ENCODE assay signal across 8 mouse cellular contexts in the genomic region with DNA sequence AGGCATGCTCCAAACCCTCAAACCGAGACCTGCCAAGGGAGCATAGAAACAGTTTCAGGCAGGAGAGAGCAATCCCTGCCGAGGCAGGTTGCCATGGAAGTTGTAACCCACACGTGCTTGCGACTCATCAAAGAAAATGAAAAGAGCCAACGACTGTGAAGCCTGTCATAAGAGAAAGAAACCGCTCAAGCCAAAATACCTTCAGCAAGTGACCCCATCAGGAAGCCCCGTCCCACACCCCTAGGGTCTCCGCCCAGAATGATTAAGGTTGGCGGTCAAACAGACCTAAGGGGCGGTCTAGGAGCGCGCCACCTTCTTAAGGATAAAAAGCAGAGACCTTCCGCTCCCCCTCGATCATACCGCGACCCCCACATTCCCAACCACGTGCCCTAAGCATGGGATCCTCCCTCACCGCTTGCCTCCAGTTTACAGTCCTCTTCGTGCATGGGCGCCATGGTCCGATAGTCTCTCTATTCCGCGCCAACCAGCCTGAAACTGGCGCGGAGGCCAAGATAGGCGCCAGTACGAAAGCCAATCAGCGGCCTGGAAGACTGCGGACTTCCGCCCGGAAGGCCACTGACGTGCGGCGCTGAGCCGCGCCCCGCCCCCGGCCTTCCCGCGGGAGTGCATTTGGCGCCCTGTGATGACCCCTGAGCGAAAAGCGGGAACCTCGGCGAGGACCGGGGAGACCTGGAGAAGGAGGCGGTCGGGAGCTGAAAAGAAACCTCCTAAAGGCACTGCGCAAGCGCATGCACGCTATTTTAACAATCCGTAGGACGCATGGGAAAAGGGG. TPM values are rescaled to one million over a fixed set of nuclear protein-coding genes. Genes with fewer than 3 reads are reported as not detected.
A peak's percentile ranks its signal among the peaks of the same experiment; 100 is the strongest.
DNase-seq lines count a peak whose midpoint lies in the region; ATAC-seq and TF ChIP-seq lines count a peak whose summit lies in the region.

Gene Pola1, minus strand, starts transcription at position 499 of the 793 bp plus-strand sequence.

- peak within 1 kb of the TSS; percentile 66 for H3K27ac ChIP-seq in embryonic facial prominence, embryonic 13.5 days
- H3K27ac ChIP-seq in limb, embryonic 14.5 days (replicated peaks; ENCODE audit: low read depth, low read length): peak within 1 kb of the TSS; percentile 56
- peak within 1 kb of the TSS; percentile 32; the same call in 1 of the 2 replicates for H3K27ac ChIP-seq in midbrain, postnatal 0 days (ENCODE audit: low read depth, low read length)

- H3K4me2 ChIP-seq in embryonic facial prominence, embryonic 13.5 days: peak within 1 kb of the TSS; percentile 58
- H3K4me2 ChIP-seq in limb, embryonic 14.5 days (replicated peaks; ENCODE audit: low read depth, low read length, severe bottlenecking): peak within 1 kb of the TSS; percentile 53
- peak within 1 kb of the TSS; percentile 55 for H3K4me2 ChIP-seq in midbrain, postnatal 0 days (ENCODE audit: low read depth, low read length, poor library complexity, severe bottlenecking)

- no peak for TF ChIP-seq CTCF in midbrain, postnatal 0 days (IDR thresholded peaks at IDR 0.05)

- TF ChIP-seq POLR2A in limb, embryonic 14.5 days (IDR thresholded peaks at IDR 0.05; ENCODE audit: borderline replicate concordance, extremely low read depth, insufficient read depth, insufficient read length): 0 out of 2 replicates have a peak, but pooled peaks have one; percentile 33

- no peaks in the 10 kb centered on the region for H3K36me3 ChIP-seq in embryonic facial prominence, embryonic 13.5 days
- H3K36me3 ChIP-seq in limb, embryonic 14.5 days (ENCODE audit: control insufficient read depth, insufficient read depth, low read length): no peaks in the 10 kb centered on the region
- H3K36me3 ChIP-seq in midbrain, postnatal 0 days (ENCODE audit: insufficient read depth, low read length): no peaks in the 10 kb centered on the region

- peak; percentile 98 for DNase-seq in 3134 (ENCODE audit: extremely low read depth, insufficient read length, low spot score)
- peak; percentile 88 to 90 for DNase-seq in adrenal gland, postnatal 36 days
- DNase-seq in heart, adult 8-10 months (ENCODE audit: low spot score): peak; percentile 86
- peak; percentile 89 for DNase-seq in kidney, adult 9 months
- peak; percentile 75 for DNase-seq in limb, embryonic 14.5 days (ENCODE audit: low spot score)
- peak; percentile 89 for DNase-seq in midbrain, postnatal 0 days (ENCODE audit: low spot score)
- DNase-seq in spleen, postnatal 14 days (ENCODE audit: low spot score in 2 of 2): peak; percentile 54 to 63

- peak within 1 kb of the TSS; percentile 55 for H3K4me3 ChIP-seq in embryonic facial prominence, embryonic 13.5 days
- H3K4me3 ChIP-seq in limb, embryonic 14.5 days (replicated peaks; ENCODE audit: low read length): peak within 1 kb of the TSS; percentile 48
- peak within 1 kb of the TSS; percentile 54 for H3K4me3 ChIP-seq in midbrain, postnatal 0 days (ENCODE audit: low read depth, low read length)

- peak within 1 kb of the TSS; percentile 69 for H3K9ac ChIP-seq in embryonic facial prominence, embryonic 13.5 days
- peak within 1 kb of the TSS; percentile 49 for H3K9ac ChIP-seq in limb, embryonic 14.5 days (ENCODE audit: low read depth, low read length, severe bottlenecking)
- H3K9ac ChIP-seq in midbrain, postnatal 0 days (replicated peaks; ENCODE audit: low read length, poor library complexity, severe bottlenecking): peak within 1 kb of the TSS; percentile 42

- H3K9me3 ChIP-seq in embryonic facial prominence, embryonic 13.5 days: no peaks in the 10 kb centered on the region
- no peaks in the 10 kb centered on the region for H3K9me3 ChIP-seq in limb, embryonic 14.5 days (ENCODE audit: control insufficient read depth, low read length)
- H3K9me3 ChIP-seq in midbrain, postnatal 0 days (ENCODE audit: low read length): no peaks in the 10 kb centered on the region

- H3K4me1 ChIP-seq in embryonic facial prominence, embryonic 13.5 days: peaks cover 4% of the 10 kb centered on the region; the same call in 1 of the 2 replicates
- H3K4me1 ChIP-seq in limb, embryonic 14.5 days (ENCODE audit: control insufficient read depth, insufficient read depth, low read length): no peaks in the 10 kb centered on the region
- H3K4me1 ChIP-seq in midbrain, postnatal 0 days (ENCODE audit: insufficient read depth, low read length): no peaks in the 10 kb centered on the region

- 23% methylated on average over 53 of the region's 53 CpGs for WGBS in embryonic facial prominence, embryonic 13.5 days
- WGBS in limb, embryonic 14.5 days: 19% methylated on average over 52 of the region's 53 CpGs
- WGBS in midbrain, postnatal 0 days: 22% methylated on average over 53 of the region's 53 CpGs

- ATAC-seq in embryonic facial prominence, embryonic 13.5 days (ENCODE audit: insufficient number of reproducible peaks, insufficient read depth, low FRiP score, low TSS enrichment, low read depth): peak; percentile 97
- ATAC-seq in limb, embryonic 14.5 days (ENCODE audit: low FRiP score, low read depth): peak; percentile 99
- ATAC-seq in midbrain, postnatal 0 days (ENCODE audit: low FRiP score): peak; percentile 99

- no peaks in the 10 kb centered on the region; the same call in 1 of the 2 replicates for H3K27me3 ChIP-seq in embryonic facial prominence, embryonic 13.5 days
- no peaks in the 10 kb centered on the region for H3K27me3 ChIP-seq in limb, embryonic 14.5 days (ENCODE audit: control insufficient read depth, insufficient read depth, low read length)
- no peaks in the 10 kb centered on the region for H3K27me3 ChIP-seq in midbrain, postnatal 0 days (ENCODE audit: insufficient read depth, low read length)

RNA-seq across cellular contexts. Expression of gene Pola1, which starts in this region (rescaled TPM):
- 10 to 100 TPM; 11.0 to 11.3 TPM for total RNA-seq in adrenal gland, postnatal 36 days (2021)
- polyA plus RNA-seq in embryonic facial prominence, embryonic 13.5 days (2015; fragmentation: Nextera tagmentation; extraction: Ambion mirVana): 18.0 and 20.8 TPM in 2 replicates
- total RNA-seq in heart, adult 8-10 months (2022): 1 to 10 TPM; 4.2 to 5.2 (median 4.6) TPM
- 7.3 and 9.2 TPM in 2 replicates for polyA plus RNA-seq in limb, embryonic 14.5 days (2012; rRNA removed)
- polyA plus RNA-seq in limb, embryonic 14.5 days (2014; fragmentation: Nextera tagmentation; extraction: Ambion mirVana): 14.2 and 14.5 TPM in 2 replicates
- 5.1 and 7.5 TPM in 2 replicates for total RNA-seq in midbrain, postnatal 0 days (2014; rRNA removed)
- polyA plus RNA-seq in midbrain, postnatal 0 days (2015; fragmentation: Nextera tagmentation; extraction: Ambion mirVana): 1.3 and 1.7 TPM in 2 replicates

Comparison
In these comparisons a context has a peak if more than half of its experiments do, and no peak if none do; other contexts are left out.
1. Peak in every context shown above with its lines: DNase-seq, ATAC-seq, H3K4me3 ChIP-seq and H3K27ac ChIP-seq.